Mouse (Mus musculus) lung, adult 2 months (tissue): ENCODE data around the gene Gcgr. TPM values are rescaled to one million over a fixed set of nuclear protein-coding genes. Genes with fewer than 3 reads are reported as not detected.

ENCODE experiments used
- DNase-seq: peaks from one replicate; pipeline ENCODE4 v3.0.0; 2022
- H3K4me1 ChIP-seq: fragments of 200-500 bp; 2 replicates; pipeline ENCODE4 v1.6.1; 2011; ENCODE audit warnings: low read length; ENCODE audit not compliant: control insufficient read depth, insufficient read depth
- H3K4me3 ChIP-seq: fragments of 200-500 bp; replicated peaks from 2 replicates; pipeline ENCODE3; 2011; ENCODE audit warnings: low read depth, mild to moderate bottlenecking, control low read depth, low read length; ENCODE audit errors: extremely low read depth
- CTCF ChIP-seq: fragments of 200-500 bp; IDR thresholded peaks from 2 replicates; pipeline ENCODE4 v1.5.1; 2011; ENCODE audit warnings: mild to moderate bottlenecking, low read length, control low read depth; ENCODE audit not compliant: insufficient read depth
- POLR2A ChIP-seq: fragments of 200-500 bp; IDR thresholded peaks from 2 replicates; pipeline ENCODE4 v1.6.1; 2011; ENCODE audit warnings: low read depth, mild to moderate bottlenecking, control low read depth, low read length, borderline replicate concordance; ENCODE audit errors: extremely low read depth
- WGBS: fragments of 180-500 bp; shearing (Covaris S2); methylation state at CpG from one replicate; pipeline ENCODE4 v1.1.7; 2018; 5-methylcytosine and 5-hydroxymethylcytosine counted together
- polyA plus RNA-seq: library from polyadenylated mRNA; depleted of rRNA; stranded (reverse); fragments of >200 nt; gene quantifications from 2 replicates; pipeline ENCODE4 v1.2.3, GENCODE M21; 2012

Gene Gcgr
- polyA plus RNA-seq, 1 experiment: 1.0 TPM

DNA sequence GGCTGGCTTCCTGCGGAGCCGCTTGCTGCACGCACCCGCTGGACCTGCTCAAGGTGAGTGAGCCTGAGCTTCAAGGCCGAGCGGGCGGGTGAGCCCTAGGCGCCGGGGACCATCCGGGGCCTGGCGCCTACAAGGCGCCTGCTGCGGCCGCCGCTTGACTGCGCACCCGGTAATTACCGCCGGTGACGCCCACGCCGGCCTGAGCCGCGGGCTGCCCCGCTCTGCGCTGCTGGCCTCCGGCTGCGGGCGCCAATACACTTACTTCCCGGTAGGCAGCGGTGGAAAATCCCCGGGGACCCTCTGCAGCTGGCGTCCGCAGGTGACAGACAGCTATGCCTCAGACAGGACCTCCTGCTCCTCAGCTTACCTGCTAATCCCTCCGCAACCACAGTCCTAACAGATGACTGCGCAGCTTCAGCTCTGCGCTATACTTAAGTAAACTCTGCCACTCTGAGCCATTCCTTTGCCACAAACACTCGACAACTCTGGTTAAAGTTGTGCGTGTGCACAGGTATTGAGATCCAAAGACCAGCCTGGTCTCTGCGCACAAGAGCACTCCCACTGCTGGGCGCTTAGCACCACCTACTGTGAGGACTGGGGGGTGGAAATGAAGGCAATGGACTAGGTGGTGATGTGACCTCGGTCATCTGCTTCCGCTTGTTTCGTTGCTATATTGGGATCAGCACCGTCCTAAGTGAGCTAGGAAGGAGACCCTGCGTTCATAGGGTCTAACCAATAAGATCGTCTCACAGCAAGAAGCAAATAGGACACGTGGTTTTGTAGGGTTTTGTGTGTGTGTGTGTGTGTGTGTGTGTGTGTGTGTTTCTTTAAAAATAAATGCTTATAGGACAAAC lies 38.2 kb upstream of the Gcgr start:
- Histone ChIP-seq H3K4me3 (peak overlapping the region; percentile 98), H3K4me1 (peaks cover 14% of the 10 kb centered on the region)
- under 1% methylated on average over 48 of the region's 48 CpGs for WGBS
- DNase-seq: peak; percentile 52
- TF ChIP-seq POLR2A (peak; percentile 48; the same call in 1 of the 2 replicates), CTCF (peak; percentile 29; the same call in 1 of the 2 replicates)

DNA sequence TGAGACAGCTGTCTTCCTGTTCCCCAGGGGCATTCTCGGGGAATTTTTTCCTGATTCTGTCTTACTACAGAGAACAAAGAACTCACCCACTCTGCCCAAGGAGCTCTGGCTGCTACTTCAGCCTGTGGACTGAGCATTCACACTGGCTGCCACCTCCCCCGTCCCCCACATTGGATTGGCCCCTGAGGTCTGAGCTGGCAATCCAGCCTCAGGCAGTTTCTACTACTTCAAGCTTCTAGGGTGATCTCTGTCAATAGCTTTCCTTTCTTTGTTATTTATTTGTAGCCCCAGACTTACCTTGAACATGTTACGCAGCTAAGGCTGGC lies 37.7 kb upstream of the Gcgr start:
- no peak for TF ChIP-seq POLR2A
- TF ChIP-seq CTCF: no peak
- Histone ChIP-seq H3K4me3 (peak overlapping the region; percentile 21), H3K4me1 (peaks cover 14% of the 10 kb centered on the region)
- 21% methylated on average over 3 of the region's 3 CpGs for WGBS
- DNase-seq: no peak

DNA sequence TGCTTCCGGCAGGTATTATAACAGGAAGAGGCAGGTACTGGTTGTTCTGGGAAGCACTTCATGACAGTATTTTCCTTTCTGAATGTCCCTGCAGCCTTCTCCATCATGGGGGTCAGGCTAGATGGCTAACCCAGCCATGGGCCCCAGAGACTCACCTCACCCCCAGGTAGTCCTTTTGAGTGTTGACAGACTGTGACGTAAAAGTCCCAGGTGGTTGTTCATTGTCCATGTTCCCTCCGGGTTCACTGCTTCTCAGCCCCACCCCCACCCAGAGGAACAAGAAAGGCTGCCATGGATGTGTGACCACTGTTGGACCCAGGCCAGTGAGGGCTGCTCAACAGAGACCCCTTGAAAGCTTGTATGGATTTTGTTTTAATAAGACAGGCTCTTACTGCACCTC lies 37.1 kb upstream of the Gcgr start:
- TF ChIP-seq CTCF: no peak
- no peak for TF ChIP-seq POLR2A
- Histone ChIP-seq H3K4me3 (no peak overlapping the region), H3K4me1 (peaks cover 14% of the 10 kb centered on the region)
- DNase-seq: no peak
- 47% methylated on average over 3 of the region's 3 CpGs for WGBS

GRCm38 (mm10) chr11:120493911-120494310 lies 36.6 kb upstream of the Gcgr start:
- TF ChIP-seq POLR2A: no peak
- no peak for TF ChIP-seq CTCF
- WGBS: 85% methylated on average over 3 of the region's 3 CpGs
- Histone ChIP-seq H3K4me3 (no peak overlapping the region), H3K4me1 (peaks cover 14% of the 10 kb centered on the region)
- no peak for DNase-seq

GRCm38 (mm10) chr11:120497436-120497835 lies 33.1 kb upstream of the Gcgr start:
- H3K4me3 ChIP-seq: no peak overlapping the region
- WGBS: 89% methylated on average over 3 of the region's 3 CpGs
- peaks cover 4% of the 10 kb centered on the region; the same call in 1 of the 2 replicates for H3K4me1 ChIP-seq
- DNase-seq: no peak
- TF ChIP-seq POLR2A (no peak), CTCF (no peak)

DNA sequence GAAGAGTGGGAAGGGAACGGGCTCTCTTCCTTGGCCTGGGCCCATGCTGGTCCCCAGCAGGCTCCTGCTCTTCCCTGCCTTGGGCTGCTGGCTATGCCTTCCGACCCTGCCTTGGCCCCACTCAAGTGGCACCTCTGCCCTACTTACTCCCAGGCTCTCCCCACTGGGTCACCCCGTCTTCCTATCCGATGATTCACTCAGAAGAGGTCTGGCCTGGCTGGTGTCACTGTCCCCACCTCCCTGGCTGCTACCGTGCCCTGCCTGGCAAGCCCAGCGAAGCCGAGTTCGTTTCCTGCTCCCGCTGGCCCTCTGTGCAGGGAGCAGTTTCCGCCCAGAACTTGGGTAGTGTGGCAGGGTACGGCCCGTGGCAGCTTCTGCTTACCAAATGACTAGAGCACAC lies 32.3 kb upstream of the Gcgr start:
- WGBS: 88% methylated on average over 12 of the region's 12 CpGs
- Histone ChIP-seq H3K4me1 (peaks cover 3% of the 10 kb centered on the region; the same call in 1 of the 2 replicates), H3K4me3 (no peak overlapping the region)
- TF ChIP-seq CTCF (no peak), POLR2A (no peak)
- no peak for DNase-seq

DNA sequence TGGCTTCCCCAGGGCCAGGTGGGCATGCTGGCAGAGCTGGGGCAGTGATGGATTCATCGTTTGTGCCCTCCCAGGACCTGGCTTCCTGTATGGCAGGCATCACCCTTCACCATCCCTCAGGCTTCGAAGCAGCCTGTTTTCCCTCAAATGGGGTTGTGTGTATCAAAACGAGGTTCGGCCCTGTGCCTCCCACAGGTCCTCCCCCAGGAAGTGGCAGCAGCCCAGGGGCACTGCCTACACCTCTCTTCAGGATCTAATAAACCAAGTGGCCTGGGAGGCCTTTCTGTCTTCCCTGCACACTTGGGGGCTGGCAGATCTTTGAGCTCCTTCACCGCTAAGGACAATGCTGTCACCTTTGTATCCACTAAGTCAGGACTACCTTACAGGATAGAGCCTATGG lies 31.6 kb upstream of the Gcgr start:
- no peak for TF ChIP-seq CTCF
- TF ChIP-seq POLR2A: no peak
- no peak for DNase-seq
- Histone ChIP-seq H3K4me1 (peaks cover 3% of the 10 kb centered on the region; the same call in 1 of the 2 replicates), H3K4me3 (no peak overlapping the region)
- WGBS: 81% methylated on average over 5 of the region's 5 CpGs

- no peak overlapping the region for H3K4me3 ChIP-seq
- peaks cover 3% of the 10 kb centered on the region; the same call in 1 of the 2 replicates for H3K4me1 ChIP-seq
- DNase-seq: no peak
- 63% methylated on average over 6 of the region's 6 CpGs for WGBS
- TF ChIP-seq POLR2A (no peak), CTCF (no peak)
Measured at GRCm38 (mm10) chr11:120499894-120500293, 30.6 kb upstream of the Gcgr start.

GRCm38 (mm10) chr11:120500357-120500756 lies 30.1 kb upstream of the Gcgr start:
- 10% methylated on average over 3 of the region's 3 CpGs for WGBS
- H3K4me1 ChIP-seq: peaks cover 3% of the 10 kb centered on the region; the same call in 1 of the 2 replicates
- no peak overlapping the region for H3K4me3 ChIP-seq
- peak; percentile 44; the same call in 1 of the 2 replicates for TF ChIP-seq POLR2A
- TF ChIP-seq CTCF: no peak
- DNase-seq: peak; percentile 72

DNA sequence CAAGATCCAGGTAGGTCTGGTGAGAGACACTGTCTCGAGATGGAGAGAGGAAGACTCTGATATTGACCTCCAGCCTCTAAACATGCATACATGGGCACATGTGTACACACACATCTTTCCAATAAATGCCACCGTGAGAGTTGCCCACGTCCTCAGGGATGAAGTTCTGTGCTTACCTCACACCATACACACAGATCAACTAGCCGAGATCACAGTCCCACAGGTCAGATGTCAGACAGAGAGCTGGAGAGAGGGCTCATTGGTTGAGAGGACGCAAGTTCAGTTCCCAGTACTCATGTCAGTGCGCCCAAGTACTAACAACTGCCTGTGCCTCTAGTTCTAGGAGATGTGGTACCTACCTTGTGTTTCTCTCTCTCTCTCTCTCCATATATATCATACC lies 29.5 kb upstream of the Gcgr start:
- no peak for TF ChIP-seq POLR2A
- no peak for TF ChIP-seq CTCF
- no peak for DNase-seq
- 47% methylated on average over 6 of the region's 6 CpGs for WGBS
- Histone ChIP-seq H3K4me3 (no peak overlapping the region), H3K4me1 (peaks cover 3% of the 10 kb centered on the region; the same call in 1 of the 2 replicates)

GRCm38 (mm10) chr11:120501701-120502100 lies 28.8 kb upstream of the Gcgr start:
- DNase-seq: no peak
- H3K4me1 ChIP-seq: peaks cover 3% of the 10 kb centered on the region; the same call in 1 of the 2 replicates
- 77% methylated on average over 4 of the region's 4 CpGs for WGBS
- TF ChIP-seq POLR2A: 0 out of 2 replicates have a peak, but pooled peaks have one; percentile 8
- no peak for TF ChIP-seq CTCF
- H3K4me3 ChIP-seq: no peak overlapping the region
